Mouse (Mus musculus): ENCODE measurements around the gene Olfr1216. TPM values are rescaled to one million over a fixed set of nuclear protein-coding genes. Genes with fewer than 3 reads are reported as not detected.
"Not testable (repeated sequence)": the region's sequence is repeated elsewhere in the genome, so short reads cannot be mapped to it uniquely, and the experiment has no call there.

Olfr1216 gene
- not detected in 2 replicates for polyA plus RNA-seq (2012; ENCODE audit: insufficient read depth, insufficient read length, missing spikeins)

GRCm38 (mm10) chr2:89018240-89018639, at the start of gene Olfr1216:
Olfr1216 (minus strand) TSS chr2:89018340.
- H3K27ac ChIP-seq (replicated peaks; ENCODE audit: low read depth, low read length), result no peak within 1 kb of the TSS
- no peak within 1 kb of the TSS for H3K4me3 ChIP-seq (ENCODE audit: insufficient read depth, low read depth, low read length)
- no peaks in the 10 kb centered on the region for H3K4me1 ChIP-seq (ENCODE audit: control insufficient read depth, insufficient read depth, insufficient read length, low read length)

- Histone ChIP-seq H3K4me1 (ENCODE audit: control insufficient read depth, insufficient read depth, insufficient read length, low read length) (no peaks in the 10 kb centered on the region), H3K27ac (replicated peaks; ENCODE audit: low read depth, low read length) (no peak within 1 kb of the TSS), H3K4me3 (ENCODE audit: insufficient read depth, low read depth, low read length) (no peak within 1 kb of the TSS)
Measured at GRCm38 (mm10) chr2:89061087-89061486, 42.9 kb upstream of the Olfr1216 start, which contains the start of gene Olfr1218. Olfr1218 (minus strand) TSS chr2:89061187.

- H3K4me1 ChIP-seq (ENCODE audit: control insufficient read depth, insufficient read depth, insufficient read length, low read length), result no peaks in the 10 kb centered on the region
- no peak within 1 kb of the TSS for H3K27ac ChIP-seq (replicated peaks; ENCODE audit: low read depth, low read length)
- H3K4me3 ChIP-seq (ENCODE audit: insufficient read depth, low read depth, low read length), result no peak within 1 kb of the TSS
Measured at GRCm38 (mm10) chr2:89031965-89032364, 13.8 kb upstream of the Olfr1216 start, which contains the start of gene Olfr1217. Olfr1217 (minus strand) TSS chr2:89032065.

- not testable (repeated sequence) for H3K4me3 ChIP-seq (ENCODE audit: insufficient read depth, low read depth, low read length); H3K27ac ChIP-seq (replicated peaks; ENCODE audit: low read depth, low read length)
Measured at GRCm38 (mm10) chr2:89021436-89021835, 3.3 kb upstream of the Olfr1216 start.

GRCm38 (mm10) chr2:89006873-89007272, 11.3 kb downstream of the Olfr1216 start, which contains the start of gene Olfr1215:
Olfr1215 (minus strand) TSS chr2:89006973.
- no peak within 1 kb of the TSS for H3K27ac ChIP-seq (replicated peaks; ENCODE audit: low read depth, low read length)
- H3K4me1 ChIP-seq (ENCODE audit: control insufficient read depth, insufficient read depth, insufficient read length, low read length), result no peaks in the 10 kb centered on the region
- H3K4me3 ChIP-seq (ENCODE audit: insufficient read depth, low read depth, low read length), result no peak within 1 kb of the TSS

More at GRCm38 (mm10) chr2:89021436-89021835, 3.3 kb upstream of the Olfr1216 start:
- H3K4me1 ChIP-seq (ENCODE audit: control insufficient read depth, insufficient read depth, insufficient read length, low read length), result not testable (repeated sequence)

GRCm38 (mm10) chr2:88992553-88992952, 25.6 kb downstream of the Olfr1216 start, which contains the start of gene Olfr1214:
Olfr1214 (minus strand) TSS chr2:88992653.
- Histone ChIP-seq H3K27ac (replicated peaks; ENCODE audit: low read depth, low read length) (no peak within 1 kb of the TSS), H3K4me1 (ENCODE audit: control insufficient read depth, insufficient read depth, insufficient read length, low read length) (no peaks in the 10 kb centered on the region), H3K4me3 (ENCODE audit: insufficient read depth, low read depth, low read length) (no peak within 1 kb of the TSS)

- H3K4me3 ChIP-seq (ENCODE audit: insufficient read depth, low read depth, low read length), result no peak within 1 kb of the TSS
- H3K4me1 ChIP-seq (ENCODE audit: control insufficient read depth, insufficient read depth, insufficient read length, low read length), result no peaks in the 10 kb centered on the region
- no peak within 1 kb of the TSS for H3K27ac ChIP-seq (replicated peaks; ENCODE audit: low read depth, low read length)
Measured at GRCm38 (mm10) chr2:88980181-88980580, 38.0 kb downstream of the Olfr1216 start, which contains the start of gene Gm13762. Gm13762 (minus strand) TSS chr2:88980281.

Other genes starting within 250 kb of the Olfr1216 start
- gene Olfr1200, start 247.9 kb downstream of the Olfr1216 start, polyA plus RNA-seq (2012; ENCODE audit: insufficient read depth, insufficient read length, missing spikeins), result not detected in 2 replicates
- not detected in 2 replicates for gene Olfr1201, start 225.3 kb downstream of the Olfr1216 start, polyA plus RNA-seq (2012; ENCODE audit: insufficient read depth, insufficient read length, missing spikeins)
- gene Olfr1202, start 203.8 kb downstream of the Olfr1216 start, polyA plus RNA-seq (2012; ENCODE audit: insufficient read depth, insufficient read length, missing spikeins), result not detected in 2 replicates
- not detected in 2 replicates for gene Olfr1205, start 188.6 kb downstream of the Olfr1216 start, polyA plus RNA-seq (2012; ENCODE audit: insufficient read depth, insufficient read length, missing spikeins)
- gene Olfr1204, start 169.0 kb downstream of the Olfr1216 start, polyA plus RNA-seq (2012; ENCODE audit: insufficient read depth, insufficient read length, missing spikeins), result not detected in 2 replicates
- gene Olfr1206, start 155.1 kb downstream of the Olfr1216 start, polyA plus RNA-seq (2012; ENCODE audit: insufficient read depth, insufficient read length, missing spikeins), result not detected in 2 replicates
- gene Olfr1208, start 116.0 kb downstream of the Olfr1216 start, polyA plus RNA-seq (2012; ENCODE audit: insufficient read depth, insufficient read length, missing spikeins), result not detected in 2 replicates
- not detected in 2 replicates for gene Olfr1209, start 103.2 kb downstream of the Olfr1216 start, polyA plus RNA-seq (2012; ENCODE audit: insufficient read depth, insufficient read length, missing spikeins)
- gene Olfr1211, start 80.2 kb downstream of the Olfr1216 start, polyA plus RNA-seq (2012; ENCODE audit: insufficient read depth, insufficient read length, missing spikeins), result not detected in 2 replicates
- gene Olfr1212, start 64.4 kb downstream of the Olfr1216 start, polyA plus RNA-seq (2012; ENCODE audit: insufficient read depth, insufficient read length, missing spikeins), result not detected in 2 replicates
- gene Gm13762, start 38.1 kb downstream of the Olfr1216 start, polyA plus RNA-seq (2012; ENCODE audit: insufficient read depth, insufficient read length, missing spikeins), result not detected in 2 replicates
- not detected in 2 replicates for gene Olfr1214, start 25.7 kb downstream of the Olfr1216 start, polyA plus RNA-seq (2012; ENCODE audit: insufficient read depth, insufficient read length, missing spikeins)
- gene Olfr1215, start 11.4 kb downstream of the Olfr1216 start, polyA plus RNA-seq (2012; ENCODE audit: insufficient read depth, insufficient read length, missing spikeins), result not detected in 2 replicates
- gene Olfr1217, start 13.7 kb upstream of the Olfr1216 start, polyA plus RNA-seq (2012; ENCODE audit: insufficient read depth, insufficient read length, missing spikeins), result not detected in 2 replicates
- not detected in 2 replicates for gene Olfr1218, start 42.8 kb upstream of the Olfr1216 start, polyA plus RNA-seq (2012; ENCODE audit: insufficient read depth, insufficient read length, missing spikeins)
- not detected in 2 replicates for gene Olfr1219, start 65.2 kb upstream of the Olfr1216 start, polyA plus RNA-seq (2012; ENCODE audit: insufficient read depth, insufficient read length, missing spikeins)
- not detected in 2 replicates for gene Olfr1220, start 88.5 kb upstream of the Olfr1216 start, polyA plus RNA-seq (2012; ENCODE audit: insufficient read depth, insufficient read length, missing spikeins)
- gene Olfr1221, start 98.9 kb upstream of the Olfr1216 start, polyA plus RNA-seq (2012; ENCODE audit: insufficient read depth, insufficient read length, missing spikeins), result not detected in 2 replicates
- gene Olfr1222, start 114.7 kb upstream of the Olfr1216 start, polyA plus RNA-seq (2012; ENCODE audit: insufficient read depth, insufficient read length, missing spikeins), result not detected in 2 replicates
- gene Olfr1223, start 133.2 kb upstream of the Olfr1216 start, polyA plus RNA-seq (2012; ENCODE audit: insufficient read depth, insufficient read length, missing spikeins), result not detected in 2 replicates
- not detected in 2 replicates for gene Olfr1224-ps1, start 145.8 kb upstream of the Olfr1216 start, polyA plus RNA-seq (2012; ENCODE audit: insufficient read depth, insufficient read length, missing spikeins)
- gene Olfr1225, start 156.3 kb upstream of the Olfr1216 start, polyA plus RNA-seq (2012; ENCODE audit: insufficient read depth, insufficient read length, missing spikeins), result not detected in 2 replicates
- gene Olfr1226, start 181.7 kb upstream of the Olfr1216 start, polyA plus RNA-seq (2012; ENCODE audit: insufficient read depth, insufficient read length, missing spikeins), result not detected in 2 replicates
- not detected in 2 replicates for gene Olfr1228, start 235.7 kb upstream of the Olfr1216 start, polyA plus RNA-seq (2012; ENCODE audit: insufficient read depth, insufficient read length, missing spikeins)

Measured in brown adipose tissue, adult 24 weeks (tissue).